Mouse (Mus musculus) forebrain, embryonic 16.5 days (tissue): ENCODE measurements at regions not wholly inside any gene's neighbourhood (a gene's known extent, or its start where the extent isn't known, plus 50 kb on each side); places are given as distances from the start of the nearest gene placed in this dataset.

ENCODE experiments used
- ATAC-seq: fragments of 200-750 bp; cut with Nextera tagmentation; 2 replicates; pipeline ENCODE4 v1.8.0; 2017; ENCODE audit warnings: mild to moderate bottlenecking, moderate library complexity
- H3K27ac ChIP-seq: fragments of 300-500 bp; sonication (generic); 2 replicates; pipeline ENCODE4 v1.5.1; 2014; ENCODE audit warnings: low read length, control low read depth
- H3K27me3 ChIP-seq: fragments of 300-500 bp; sonication (generic); replicated peaks from 2 replicates; pipeline ENCODE4 v1.6.1; 2014; ENCODE audit warnings: low read length; ENCODE audit not compliant: control insufficient read depth, insufficient read depth
- H3K36me3 ChIP-seq: fragments of 300-500 bp; sonication (generic); 2 replicates; pipeline ENCODE4 v1.6.1; 2014; ENCODE audit not compliant: control insufficient read depth, insufficient read depth
- H3K4me1 ChIP-seq: fragments of 300-500 bp; sonication (generic); replicated peaks from 2 replicates; pipeline ENCODE4 v1.6.1; 2014; ENCODE audit warnings: low read length; ENCODE audit not compliant: control insufficient read depth, insufficient read depth
- H3K4me2 ChIP-seq: fragments of 300-500 bp; sonication (generic); 2 replicates; pipeline ENCODE4 v1.6.1; 2014; ENCODE audit warnings: mild to moderate bottlenecking, low read length, control low read depth
- H3K4me3 ChIP-seq: fragments of 300-500 bp; sonication (generic); replicated peaks from 2 replicates; pipeline ENCODE4 v1.5.1; 2014; ENCODE audit warnings: mild to moderate bottlenecking, low read length, control low read depth
- H3K9ac ChIP-seq: fragments of 300-500 bp; sonication (generic); replicated peaks from 2 replicates; pipeline ENCODE4 v1.6.1; 2014; ENCODE audit warnings: low read depth, low read length, control low read depth
- H3K9me3 ChIP-seq: fragments of 300-500 bp; sonication (generic); 2 replicates; pipeline ENCODE4 v1.6.1; 2016; ENCODE audit warnings: low read length; ENCODE audit not compliant: control insufficient read depth
- WGBS: fragments of 180-500 bp; shearing (Covaris S2); extraction: QIAGEN DNeasy Blood & Tissue Kit; methylation state at CpG from one replicate; pipeline ENCODE4 v1.1.7; 2014; 5-methylcytosine and 5-hydroxymethylcytosine counted together

DNA sequence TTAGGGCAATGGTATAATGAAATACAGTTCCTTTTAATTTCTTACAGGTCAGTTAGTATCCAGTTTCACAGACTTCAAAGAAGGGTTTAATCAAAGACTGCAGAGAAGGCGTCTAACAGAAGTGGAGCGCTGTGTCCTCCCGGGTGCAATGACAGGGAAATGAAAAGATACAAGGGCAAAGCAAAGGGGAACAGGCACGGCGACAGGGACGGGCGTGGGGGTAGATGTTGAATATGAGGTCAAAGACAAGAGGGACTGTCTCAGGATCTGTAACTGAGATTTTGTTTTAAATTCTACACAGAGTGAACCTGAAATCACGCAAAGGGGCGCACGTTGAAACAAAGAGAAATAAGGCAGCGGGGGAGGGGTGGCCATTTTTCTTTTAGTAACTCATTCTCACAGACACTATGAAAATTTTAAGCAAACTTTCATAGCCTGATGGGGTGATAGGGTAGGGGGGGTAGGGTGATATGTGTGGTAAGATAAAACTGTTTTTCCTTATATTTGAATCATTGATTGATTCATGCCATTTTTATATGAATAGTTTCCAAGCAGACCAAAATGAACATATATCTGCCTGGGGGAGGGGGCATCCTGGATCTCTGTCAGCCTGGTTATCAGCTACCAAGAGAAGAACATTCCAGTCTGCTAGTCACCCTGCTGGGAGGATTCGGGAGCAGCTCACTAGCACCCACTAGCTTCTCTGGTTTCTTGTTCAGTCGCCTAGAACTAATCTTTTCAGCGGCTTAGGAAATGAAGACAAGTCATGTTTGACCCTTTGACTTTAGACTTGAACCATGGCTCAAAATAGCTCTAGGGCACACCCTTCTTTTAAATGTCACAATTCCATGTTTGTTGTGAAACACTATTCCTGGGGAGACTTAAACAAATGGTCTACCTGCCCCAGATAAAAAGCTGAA lies 139.1 kb upstream of the Map3k7 start:
- no peak for ATAC-seq
- H3K9ac ChIP-seq: peak overlapping the region; percentile 46; the same call in 1 of the 2 replicates
- H3K4me2 ChIP-seq: peak overlapping the region; percentile 45
- no peak overlapping the region for H3K27ac ChIP-seq
- peaks cover 3% of the 10 kb centered on the region; the same call in 1 of the 2 replicates for H3K4me1 ChIP-seq
- H3K9me3 ChIP-seq: no peaks in the 10 kb centered on the region
- WGBS: 49% methylated on average over 14 of the region's 14 CpGs
- H3K4me3 ChIP-seq: peak overlapping the region; percentile 26
- H3K27me3 ChIP-seq: no peaks in the 10 kb centered on the region
- no peaks in the 10 kb centered on the region for H3K36me3 ChIP-seq

DNA sequence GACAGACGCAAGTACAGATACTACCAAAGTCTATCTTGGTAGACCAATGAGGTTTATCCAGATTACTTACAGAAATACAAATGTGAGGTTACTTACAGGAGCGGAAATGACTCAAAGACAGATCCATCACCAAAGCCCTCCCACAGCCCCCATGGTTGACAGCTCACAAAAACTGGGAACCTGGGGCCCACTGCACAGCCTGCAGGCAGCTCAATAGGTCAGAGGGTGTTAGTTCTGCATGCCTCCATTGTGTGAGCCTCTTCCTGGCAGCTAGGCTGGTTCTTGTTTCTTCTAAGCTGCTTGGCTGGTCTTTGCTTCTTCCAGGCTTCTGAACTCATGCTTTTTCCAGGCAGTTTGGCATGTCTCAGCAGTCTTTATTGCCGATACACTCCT lies 138.5 kb upstream of the Map3k7 start:
- no peaks in the 10 kb centered on the region for H3K9me3 ChIP-seq
- ATAC-seq: no peak
- peaks cover 7% of the 10 kb centered on the region; the same call in 1 of the 2 replicates for H3K4me1 ChIP-seq
- H3K27ac ChIP-seq: no peak overlapping the region
- H3K9ac ChIP-seq: no peak overlapping the region
- no peak overlapping the region for H3K4me2 ChIP-seq
- no peaks in the 10 kb centered on the region for H3K27me3 ChIP-seq
- H3K36me3 ChIP-seq: no peaks in the 10 kb centered on the region
- H3K4me3 ChIP-seq: no peak overlapping the region
- 91% methylated on average over 3 of the region's 3 CpGs for WGBS

DNA sequence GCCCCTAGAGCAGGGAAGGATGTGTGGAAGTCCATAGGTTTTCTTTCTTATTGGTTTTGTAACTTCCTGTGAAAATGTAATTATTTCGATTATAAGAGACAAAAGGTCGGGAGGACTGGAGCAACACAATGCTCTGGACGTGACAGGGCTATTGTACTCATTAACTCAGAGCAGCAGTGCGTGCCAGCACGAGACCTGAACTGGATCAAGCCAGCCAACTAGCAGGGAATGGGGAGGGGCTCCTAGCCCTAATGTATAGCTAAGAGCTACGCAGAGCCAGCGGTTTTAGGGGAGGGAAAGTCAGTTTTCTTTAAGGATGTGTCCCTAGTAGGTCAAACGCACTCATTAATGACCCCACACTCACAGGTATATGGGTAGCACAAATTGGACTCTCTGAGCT lies 137.2 kb upstream of the Map3k7 start:
- Histone ChIP-seq H3K9ac (no peak overlapping the region), H3K4me3 (no peak overlapping the region), H3K4me2 (no peak overlapping the region), H3K9me3 (no peaks in the 10 kb centered on the region), H3K4me1 (peaks cover 9% of the 10 kb centered on the region; the same call in 1 of the 2 replicates), H3K27me3 (no peaks in the 10 kb centered on the region), H3K36me3 (no peaks in the 10 kb centered on the region), H3K27ac (no peak overlapping the region)
- WGBS: 54% methylated on average over 8 of the region's 8 CpGs
- no peak for ATAC-seq

DNA sequence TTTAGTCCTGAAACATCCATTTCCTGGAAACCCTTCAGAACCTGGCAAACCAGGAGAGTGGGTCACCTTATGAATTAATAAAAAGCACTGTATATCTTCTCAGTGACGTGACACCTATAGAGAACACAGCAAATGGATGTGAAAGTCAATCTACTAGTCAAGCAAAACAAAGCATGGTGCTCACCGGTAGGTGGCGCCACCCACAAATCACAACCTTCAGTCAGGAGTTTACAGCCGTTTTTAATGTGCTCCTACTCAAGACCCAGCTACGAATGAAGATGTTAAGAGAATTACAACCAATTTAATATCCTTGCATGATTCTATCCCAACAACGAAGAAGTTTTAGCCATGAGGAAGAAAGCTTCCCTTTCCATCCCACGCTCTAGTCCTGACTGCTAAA lies 136.6 kb upstream of the Map3k7 start:
- no peak for ATAC-seq
- Histone ChIP-seq H3K9me3 (no peaks in the 10 kb centered on the region), H3K9ac (no peak overlapping the region)

DNA sequence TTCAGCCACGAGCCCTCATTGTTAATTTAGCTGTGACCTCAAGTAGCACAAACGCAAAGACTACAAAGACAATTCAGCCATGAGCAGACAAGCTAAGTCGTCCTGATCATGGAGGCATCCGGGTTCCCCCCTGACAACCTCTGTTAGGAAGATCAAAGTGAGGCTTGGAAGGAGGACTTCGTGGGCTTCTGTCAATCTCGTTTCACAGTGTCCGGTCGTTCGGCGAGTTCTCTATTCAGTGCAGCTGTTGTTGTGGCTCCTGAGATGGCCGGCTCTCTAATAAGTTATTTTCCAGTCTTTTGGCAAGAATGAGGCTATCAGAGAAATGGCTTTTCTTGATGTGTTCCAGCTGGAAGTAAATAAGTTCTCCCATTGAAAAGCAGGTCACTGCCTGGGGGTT lies 133.7 kb upstream of the Map3k7 start:
- Histone ChIP-seq H3K36me3 (no peaks in the 10 kb centered on the region), H3K4me1 (0 out of 2 replicates have a peak, but pooled peaks cover 9% of the 10 kb centered on the region), H3K4me3 (no peak overlapping the region), H3K9ac (no peak overlapping the region), H3K9me3 (no peaks in the 10 kb centered on the region), H3K4me2 (no peak overlapping the region), H3K27ac (no peak overlapping the region), H3K27me3 (no peaks in the 10 kb centered on the region)
- ATAC-seq: no peak
- WGBS: 6% methylated on average over 11 of the region's 11 CpGs

More for the DNA sequence above, 136.6 kb upstream of the Map3k7 start:
- Histone ChIP-seq H3K4me3 (no peak overlapping the region), H3K36me3 (no peaks in the 10 kb centered on the region), H3K27me3 (no peaks in the 10 kb centered on the region), H3K4me2 (no peak overlapping the region), H3K27ac (no peak overlapping the region), H3K4me1 (peaks cover 9% of the 10 kb centered on the region; the same call in 1 of the 2 replicates)
- WGBS: 78% methylated on average over 7 of the region's 7 CpGs

DNA sequence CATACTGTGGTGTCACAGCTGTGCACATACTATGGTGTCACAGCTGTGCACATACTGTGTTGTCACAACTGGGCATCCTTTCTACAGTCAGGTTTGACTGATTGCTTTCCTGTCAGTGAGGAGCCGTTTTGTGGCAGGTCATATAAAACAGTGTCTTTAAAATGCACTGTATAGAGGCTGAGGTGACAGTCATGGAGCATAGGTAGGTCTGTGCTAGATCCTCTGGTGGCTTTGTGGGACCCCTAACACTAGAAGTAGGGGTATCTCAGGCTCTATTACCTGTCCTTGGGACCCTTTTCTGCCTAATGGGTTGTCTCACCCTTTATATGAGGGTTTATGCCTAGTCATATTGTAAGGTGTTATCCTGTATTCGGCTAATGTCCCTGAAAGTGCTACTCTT lies 132.4 kb upstream of the Map3k7 start:
- 93% methylated on average over 2 of the region's 2 CpGs for WGBS
- no peak overlapping the region for H3K4me2 ChIP-seq
- no peaks in the 10 kb centered on the region for H3K27me3 ChIP-seq
- no peaks in the 10 kb centered on the region for H3K9me3 ChIP-seq
- H3K27ac ChIP-seq: no peak overlapping the region
- 0 out of 2 replicates have a peak, but pooled peaks cover 9% of the 10 kb centered on the region for H3K4me1 ChIP-seq
- no peak overlapping the region for H3K4me3 ChIP-seq
- no peaks in the 10 kb centered on the region for H3K36me3 ChIP-seq
- no peak for ATAC-seq
- H3K9ac ChIP-seq: no peak overlapping the region

DNA sequence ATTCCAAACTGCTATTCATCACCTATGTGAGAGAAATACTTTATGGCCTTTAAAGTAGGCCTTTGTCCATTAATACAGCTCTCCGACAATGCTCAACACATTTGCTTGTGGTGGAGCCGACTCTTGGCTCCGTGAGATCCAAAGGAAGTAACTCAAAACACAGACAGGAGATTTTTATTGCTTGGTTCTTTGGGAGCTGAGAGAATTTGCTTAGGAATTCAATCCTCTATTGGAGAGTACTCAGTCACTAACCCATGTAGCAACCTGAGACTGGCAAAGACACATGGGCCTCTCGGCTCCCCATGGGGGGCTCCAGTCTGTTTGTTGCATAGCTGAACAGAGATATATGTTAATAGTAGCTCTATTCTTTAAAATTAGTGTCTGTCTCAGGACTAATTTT lies 130.1 kb upstream of the Map3k7 start:
- H3K4me1 ChIP-seq: 0 out of 2 replicates have a peak, but pooled peaks cover 9% of the 10 kb centered on the region
- WGBS: 49% methylated on average over 4 of the region's 4 CpGs
- ATAC-seq: no peak
- no peaks in the 10 kb centered on the region for H3K9me3 ChIP-seq
- no peak overlapping the region for H3K4me3 ChIP-seq
- H3K4me2 ChIP-seq: no peak overlapping the region
- no peak overlapping the region for H3K27ac ChIP-seq
- no peaks in the 10 kb centered on the region for H3K27me3 ChIP-seq
- no peak overlapping the region for H3K9ac ChIP-seq
- H3K36me3 ChIP-seq: no peaks in the 10 kb centered on the region

DNA sequence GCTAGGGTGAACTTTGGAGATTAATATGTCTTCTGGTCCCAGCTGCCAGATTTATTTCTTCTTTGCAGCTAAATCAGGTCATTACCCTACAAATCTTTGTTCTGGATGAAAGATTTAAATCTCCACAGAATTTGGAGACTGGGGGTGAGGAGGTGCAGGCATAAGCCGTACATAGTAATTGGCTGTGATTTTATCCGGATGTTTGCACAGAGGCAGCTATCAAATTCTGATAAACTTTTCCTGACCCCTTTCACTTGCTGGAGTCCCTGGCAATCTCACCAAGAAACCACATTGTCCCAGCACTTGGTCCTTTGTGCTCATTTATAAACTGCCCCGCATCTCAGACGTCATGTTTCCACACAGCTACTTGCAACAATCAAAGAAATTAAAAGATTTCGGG lies 128.8 kb upstream of the Map3k7 start:
- H3K36me3 ChIP-seq: no peaks in the 10 kb centered on the region
- no peak overlapping the region for H3K27ac ChIP-seq
- ATAC-seq: no peak
- 0 out of 2 replicates have a peak, but pooled peaks cover 9% of the 10 kb centered on the region for H3K4me1 ChIP-seq
- no peaks in the 10 kb centered on the region for H3K27me3 ChIP-seq
- H3K4me3 ChIP-seq: no peak overlapping the region
- 12% methylated on average over 5 of the region's 5 CpGs for WGBS
- H3K4me2 ChIP-seq: no peak overlapping the region
- H3K9ac ChIP-seq: no peak overlapping the region
- no peaks in the 10 kb centered on the region for H3K9me3 ChIP-seq

DNA sequence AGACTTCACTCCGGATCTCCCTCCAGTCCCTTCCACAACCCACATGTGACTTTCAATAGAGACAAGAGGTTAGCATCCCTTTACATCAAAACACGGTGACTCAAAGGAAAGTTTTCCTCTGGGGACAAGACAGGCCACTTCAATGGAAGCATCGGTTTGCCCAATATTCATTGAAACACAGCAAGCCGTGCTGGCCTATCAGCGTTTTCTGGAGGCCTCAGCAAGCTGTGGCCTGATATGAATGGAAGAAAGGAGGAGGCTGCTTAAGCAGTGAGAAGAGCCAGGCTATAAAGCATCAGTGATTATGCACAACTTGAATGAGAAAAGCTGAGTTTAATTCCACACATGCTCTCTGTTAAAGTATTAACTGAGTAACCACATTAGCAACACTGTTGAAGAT lies 125.3 kb upstream of the Map3k7 start:
- Histone ChIP-seq H3K27me3 (no peaks in the 10 kb centered on the region), H3K4me2 (no peak overlapping the region), H3K4me3 (no peak overlapping the region), H3K36me3 (no peaks in the 10 kb centered on the region), H3K9ac (no peak overlapping the region), H3K9me3 (no peaks in the 10 kb centered on the region), H3K4me1 (0 out of 2 replicates have a peak, but pooled peaks cover 3% of the 10 kb centered on the region), H3K27ac (no peak overlapping the region)
- WGBS: 41% methylated on average over 5 of the region's 5 CpGs
- ATAC-seq: no peak
